Mouse (Mus musculus): Measurements from ENCODE around the gene Bysl. TPM values are rescaled to one million over a fixed set of nuclear protein-coding genes. Genes with fewer than 3 reads are reported as not detected.

The Bysl gene
- total RNA-seq, 2 experiments from 2014 or later, result 15.3 to 15.7 TPM

GRCm38 (mm10) chr17:47552994-47553393 is 58.3 kb downstream of the Bysl start:
- no peak for DNase-seq (ENCODE audit: low spot score in 2 of 2)

GRCm38 (mm10) chr17:47551049-47551448 is 60.2 kb downstream of the Bysl start:
- no peak for DNase-seq (ENCODE audit: low spot score in 2 of 2)

Other genes with a start within 250 kb of the Bysl start
- gene Mrps10, start 242.6 kb downstream of the Bysl start, total RNA-seq (2021), result 10 to 100 TPM; 36.0 to 40.5 TPM
- under 1 TPM; 0.61 to 0.73 TPM for gene Guca1b, start 226.1 kb downstream of the Bysl start, total RNA-seq (2021)
- gene Guca1a, start 210.9 kb downstream of the Bysl start, total RNA-seq (2021), result 1 to 10 TPM in 1 of 2 experiments, under 1 TPM in 1; 0.96 to 1.5 TPM
- gene AI661453, start 174.9 kb downstream of the Bysl start, total RNA-seq (2021), result 1 to 10 TPM in 1 of 2 experiments, under 1 TPM in 1; 0.76 to 1.0 TPM
- gene 1700001C19Rik, start 174.1 kb downstream of the Bysl start, total RNA-seq (2021), result not detected
- gene Taf8, start 109.2 kb downstream of the Bysl start, total RNA-seq (2021), result 10 to 100 TPM; 11.9 to 12.5 TPM
- 100 to 1,000 TPM; 270 to 304 TPM for gene Ccnd3, start 106.4 kb downstream of the Bysl start, total RNA-seq (2021)
- 10 to 100 TPM; 21.7 to 26.1 TPM for gene Med20, start 90 bp upstream of the Bysl start, total RNA-seq (2021)
- gene Gm20517, start 97 bp upstream of the Bysl start, total RNA-seq (2021), result 1 to 10 TPM; 2.6 to 4.0 TPM
- gene Usp49, start 19.2 kb upstream of the Bysl start, total RNA-seq (2021), result 1 to 10 TPM; 8.1 to 9.5 TPM
- 100 to 1,000 TPM; 161 TPM for gene Tomm6, start 76.9 kb upstream of the Bysl start, total RNA-seq (2021)
- 1 to 10 TPM; 7.0 to 7.4 TPM for gene Frs3, start 77.5 kb upstream of the Bysl start, total RNA-seq (2021)
- 1 to 10 TPM in 1 of 2 experiments, under 1 TPM in 1; 0.42 to 1.1 TPM for gene Gm21981, start 83.0 kb upstream of the Bysl start, total RNA-seq (2021)
- gene Prickle4, start 83.2 kb upstream of the Bysl start, total RNA-seq (2021), result 1 to 10 TPM; 1.6 to 3.9 TPM
- not detected for gene Pgc, start 115.3 kb upstream of the Bysl start, total RNA-seq (2021)
- 10 to 100 TPM; 62.2 to 72.7 TPM for gene Tfeb, start 125.5 kb upstream of the Bysl start, total RNA-seq (2021)
- 10 to 100 TPM; 12.0 to 13.0 TPM for gene Mdfi, start 223.2 kb upstream of the Bysl start, total RNA-seq (2021)